Mouse (Mus musculus) lung, postnatal 0 days (tissue): ENCODE measurements around the gene Ppp1r9a. TPM values are rescaled to one million over a fixed set of nuclear protein-coding genes. Genes with fewer than 3 reads are reported as not detected.

ENCODE experiments used
- ATAC-seq: fragments of 200-750 bp; cut with Nextera tagmentation; 2 replicates; pipeline ENCODE4 v1.8.0; 2017; ENCODE audit warnings: moderate library complexity
- DNase-seq: peaks from one replicate; pipeline ENCODE4 v3.0.0-alpha.2; 2016; ENCODE audit warnings: low spot score
- H3K27ac ChIP-seq: fragments of 300-500 bp; sonication (generic); 2 replicates; pipeline ENCODE4 v1.5.1; 2014; ENCODE audit warnings: antibody characterized with exemption, mild to moderate bottlenecking, low read length, mixed read lengths
- H3K27me3 ChIP-seq: fragments of 300-500 bp; sonication (generic); replicated peaks from 2 replicates; pipeline ENCODE4 v1.6.1; 2014; ENCODE audit warnings: low read length, mixed read lengths; ENCODE audit not compliant: insufficient read depth
- H3K36me3 ChIP-seq: fragments of 300-500 bp; sonication (generic); 2 replicates; pipeline ENCODE4 v1.6.1; 2014; ENCODE audit warnings: low read length, mixed read lengths; ENCODE audit not compliant: insufficient read depth
- H3K4me1 ChIP-seq: fragments of 300-500 bp; sonication (generic); 2 replicates; pipeline ENCODE4 v1.6.1; 2014; ENCODE audit warnings: antibody characterized with exemption, low read depth, low read length, mixed read lengths; ENCODE audit not compliant: insufficient read depth
- H3K4me2 ChIP-seq: fragments of 300-500 bp; sonication (generic); replicated peaks from 2 replicates; pipeline ENCODE4 v1.6.1; 2014; ENCODE audit warnings: low read depth, mild to moderate bottlenecking, low read length, moderate library complexity, mixed read lengths
- H3K4me3 ChIP-seq: fragments of 300-500 bp; sonication (generic); 2 replicates; pipeline ENCODE4 v1.5.1; 2014; ENCODE audit warnings: low read depth, low read length
- H3K9ac ChIP-seq: fragments of 300-500 bp; sonication (generic); replicated peaks from 2 replicates; pipeline ENCODE4 v1.6.1; 2014; ENCODE audit warnings: low read depth, mild to moderate bottlenecking
- H3K9me3 ChIP-seq: fragments of 300-500 bp; sonication (generic); 2 replicates; pipeline ENCODE4 v1.6.1; 2016; ENCODE audit warnings: low read length, mixed read lengths
- CTCF ChIP-seq: IDR thresholded peaks from 2 replicates; pipeline ENCODE4 v1.5.1; 2016; ENCODE audit warnings: antibody characterized with exemption, mild to moderate bottlenecking
- EP300 ChIP-seq: IDR thresholded peaks from 2 replicates; pipeline ENCODE4 v1.6.1; 2016; ENCODE audit warnings: antibody characterized with exemption, mild to moderate bottlenecking, control low read depth
- WGBS: fragments of 180-500 bp; shearing (Covaris S2); extraction: QIAGEN DNeasy Blood & Tissue Kit; methylation state at CpG from one replicate; pipeline ENCODE4 v1.1.7; 2014; 5-methylcytosine and 5-hydroxymethylcytosine counted together
- polyA plus RNA-seq: library from polyadenylated mRNA; unstranded; fragments of >200 nt; fragmentation: Nextera tagmentation; extraction: Ambion mirVana; gene quantifications from 2 replicates; pipeline ENCODE4 v1.2.1, GENCODE M21; 2015

Gene Ppp1r9a
- polyA plus RNA-seq, 1 experiment from 2014 or later, result 11.2 TPM

- no peak for TF ChIP-seq EP300
- TF ChIP-seq CTCF, result no peak
- no peak overlapping the region for H3K27ac ChIP-seq
- no peak for DNase-seq
Measured at GRCm38 (mm10) chr6:5037225-5037624, 134.5 kb downstream of the Ppp1r9a start.

GRCm38 (mm10) chr6:5038140-5038749 is 135.5 kb downstream of the Ppp1r9a start:
- Histone ChIP-seq H3K36me3 (no peaks in the 10 kb centered on the region), H3K4me2 (no peak overlapping the region), H3K4me3 (no peak overlapping the region), H3K27me3 (no peaks in the 10 kb centered on the region), H3K9ac (no peak overlapping the region), H3K4me1 (no peaks in the 10 kb centered on the region), H3K27ac (no peak overlapping the region), H3K9me3 (no peaks in the 10 kb centered on the region)
- DNase-seq, result no peak
- no peak for TF ChIP-seq CTCF
- no peak for TF ChIP-seq EP300
- WGBS, result 78% methylated on average over 2 of the region's 2 CpGs
- ATAC-seq, result no peak

More at GRCm38 (mm10) chr6:5037225-5037624, 134.5 kb downstream of the Ppp1r9a start:
- 71% methylated on average over 4 of the region's 4 CpGs for WGBS
- no peak overlapping the region for H3K9ac ChIP-seq
- H3K4me3 ChIP-seq, result no peak overlapping the region
- H3K4me1 ChIP-seq, result no peaks in the 10 kb centered on the region
- H3K9me3 ChIP-seq, result no peaks in the 10 kb centered on the region
- no peaks in the 10 kb centered on the region for H3K27me3 ChIP-seq
- no peak overlapping the region for H3K4me2 ChIP-seq
- no peaks in the 10 kb centered on the region for H3K36me3 ChIP-seq
- ATAC-seq, result no peak

GRCm38 (mm10) chr6:5039316-5039715 is 136.6 kb downstream of the Ppp1r9a start:
- Histone ChIP-seq H3K9ac (no peak overlapping the region), H3K36me3 (no peaks in the 10 kb centered on the region), H3K4me1 (no peaks in the 10 kb centered on the region), H3K4me3 (no peak overlapping the region), H3K9me3 (no peaks in the 10 kb centered on the region), H3K27me3 (no peaks in the 10 kb centered on the region), H3K4me2 (no peak overlapping the region), H3K27ac (no peak overlapping the region)
- no peak for DNase-seq
- ATAC-seq, result no peak
- TF ChIP-seq CTCF, result no peak
- no peak for TF ChIP-seq EP300
- WGBS, result 49% methylated on average over 2 of the region's 2 CpGs

- no peaks in the 10 kb centered on the region for H3K4me1 ChIP-seq
- H3K27ac ChIP-seq, result no peak overlapping the region
- no peak overlapping the region for H3K4me3 ChIP-seq
- no peaks in the 10 kb centered on the region for H3K9me3 ChIP-seq
- 78% methylated on average over 6 of the region's 6 CpGs for WGBS
- no peak for DNase-seq
- no peaks in the 10 kb centered on the region for H3K27me3 ChIP-seq
- no peak overlapping the region for H3K9ac ChIP-seq
- no peak overlapping the region for H3K4me2 ChIP-seq
- TF ChIP-seq CTCF (no peak), EP300 (no peak)
- H3K36me3 ChIP-seq, result no peaks in the 10 kb centered on the region
- ATAC-seq, result no peak
Measured at GRCm38 (mm10) chr6:5045854-5046253, 143.1 kb downstream of the Ppp1r9a start.

- ATAC-seq (peak; percentile 98), DNase-seq (peak; percentile 88)
- Histone ChIP-seq H3K9ac (no peak overlapping the region), H3K27ac (peak overlapping the region; percentile 40), H3K9me3 (no peaks in the 10 kb centered on the region), H3K4me3 (no peak overlapping the region), H3K4me2 (no peak overlapping the region), H3K27me3 (no peaks in the 10 kb centered on the region), H3K36me3 (no peaks in the 10 kb centered on the region), H3K4me1 (no peaks in the 10 kb centered on the region)
- TF ChIP-seq CTCF (no peak), EP300 (peak; percentile 94)
- WGBS, result 61% methylated on average over 3 of the region's 3 CpGs
Measured at GRCm38 (mm10) chr6:5048025-5048424, 145.3 kb downstream of the Ppp1r9a start.

- H3K4me1 ChIP-seq, result no peaks in the 10 kb centered on the region
- H3K4me2 ChIP-seq, result no peak overlapping the region
- no peak overlapping the region for H3K27ac ChIP-seq
- no peak overlapping the region for H3K4me3 ChIP-seq
- H3K9ac ChIP-seq, result no peak overlapping the region
- WGBS, result 41% methylated on average over 2 of the region's 2 CpGs
- no peak for TF ChIP-seq EP300
- TF ChIP-seq CTCF, result no peak
- DNase-seq (peak; percentile 41), ATAC-seq (no peak)
- H3K27me3 ChIP-seq, result no peaks in the 10 kb centered on the region
- H3K36me3 ChIP-seq, result no peaks in the 10 kb centered on the region
- H3K9me3 ChIP-seq, result no peaks in the 10 kb centered on the region
Measured at GRCm38 (mm10) chr6:5052309-5052708, 149.6 kb downstream of the Ppp1r9a start.
